Mouse (Mus musculus) kidney, adult 2 months (tissue): ENCODE results near the gene Psapl1.

Experiments
- CTCF ChIP-seq: fragments of 200-500 bp; conservative IDR thresholded peaks from 2 replicates; pipeline ENCODE4 v1.5.1; 2011; ENCODE audit warnings: low read depth, mild to moderate bottlenecking, control low read depth, low read length, moderate library complexity, mixed read lengths; ENCODE audit not compliant: insufficient read depth, insufficient read length
- POLR2A ChIP-seq: fragments of 200-500 bp; IDR thresholded peaks from one replicate; pipeline ENCODE4 v1.6.1; 2011; ENCODE audit warnings: low read depth, low read length, control low read depth

- TF ChIP-seq POLR2A: no peak
- TF ChIP-seq CTCF: no peak
Observed at GRCm38 (mm10) chr5:36226296-36226695, 22.5 kb downstream of the Psapl1 start.
